Mouse (Mus musculus) MEL (cell line): ENCODE data around the gene Vwa8. TPM values are rescaled to one million over a fixed set of nuclear protein-coding genes. Genes with fewer than 3 reads are reported as not detected.

Experiments used
- DNase-seq: peaks from one replicate; pipeline ENCODE4 v3.0.0; 2011; ENCODE audit warnings: low read depth, low spot score
- H3K27ac ChIP-seq: 2 replicates; pipeline ENCODE4 v1.5.1; 2012; ENCODE audit warnings: low read depth, mild to moderate bottlenecking, control low read depth, low read length, moderate library complexity; ENCODE audit not compliant: control insufficient read depth
- H3K27me3 ChIP-seq, 2 experiments: fragments of 150-350 bp in 1 of 2; sonication (generic) in 1 of 2; 2 replicates each; pipeline ENCODE4 v1.6.1; 2012; ENCODE audit warnings: low read length in 2 of 2, mild to moderate bottlenecking in 2 of 2, improper control_type of control experiment in 1 of 2, moderate library complexity in 1 of 2; ENCODE audit not compliant: insufficient read depth in 2 of 2, control insufficient read depth in 1 of 2
- H3K36me3 ChIP-seq, 2 experiments: 2 replicates each; pipeline ENCODE4 v1.6.1; 2012 to 2014; ENCODE audit warnings: low read length in 2 of 2, improper control_type of control experiment in 1 of 2, inconsistent platforms in 1 of 2, mild to moderate bottlenecking in 1 of 2; ENCODE audit not compliant: insufficient read depth in 2 of 2, control insufficient read depth in 1 of 2
- H3K4me1 ChIP-seq, 2 experiments: fragments of 150-350 bp in 1 of 2; sonication (generic) in 1 of 2; 2 replicates each; pipeline ENCODE4 v1.6.1; 2012; ENCODE audit warnings: low read length in 2 of 2, improper control_type of control experiment in 1 of 2, mild to moderate bottlenecking in 1 of 2; ENCODE audit not compliant: insufficient read depth in 2 of 2, control insufficient read depth in 1 of 2
- H3K4me3 ChIP-seq, 2 experiments: fragments of 150-350 bp in 1 of 2; sonication (generic) in 1 of 2; 2 replicates each; pipeline ENCODE4 v1.5.1; 2012; ENCODE audit warnings: low read depth in 2 of 2, low read length in 2 of 2, mild to moderate bottlenecking in 2 of 2, moderate library complexity in 2 of 2, control low read depth in 1 of 2, improper control_type of control experiment in 1 of 2; ENCODE audit not compliant: control insufficient read depth in 1 of 2, insufficient read depth in 1 of 2
- H3K79me2 ChIP-seq: 2 replicates; pipeline ENCODE4 v1.6.1; 2012; ENCODE audit warnings: mild to moderate bottlenecking, low read length, moderate library complexity; ENCODE audit not compliant: control insufficient read depth, poor library complexity, insufficient read depth
- H3K9ac ChIP-seq: 2 replicates; pipeline ENCODE4 v1.6.1; 2012; ENCODE audit warnings: low read depth, mild to moderate bottlenecking, control low read depth, low read length, moderate library complexity; ENCODE audit not compliant: control insufficient read depth, poor library complexity, severe bottlenecking
- H3K9me3 ChIP-seq: fragments of 150-350 bp; sonication (generic); replicated peaks from 2 replicates; pipeline ENCODE4 v1.6.1; 2012; ENCODE audit warnings: mild to moderate bottlenecking, low read length, improper control_type of control experiment, moderate library complexity; ENCODE audit not compliant: insufficient read depth
- BHLHE40 ChIP-seq: IDR thresholded peaks from 2 replicates; pipeline ENCODE4 v1.6.1; 2012; ENCODE audit warnings: low read depth, mild to moderate bottlenecking, inconsistent platforms, low read length, improper control_type of control experiment, borderline replicate concordance
- E2F4 ChIP-seq: IDR thresholded peaks from 2 replicates; pipeline ENCODE4 v1.6.1; 2011; ENCODE audit warnings: low read depth, low read length, improper control_type of control experiment, borderline replicate concordance
- ELF1 ChIP-seq: IDR thresholded peaks from 2 replicates; pipeline ENCODE4 v1.6.1; 2014; ENCODE audit warnings: low read depth, mild to moderate bottlenecking, inconsistent platforms, low read length, improper control_type of control experiment, moderate library complexity
- GABPA ChIP-seq: IDR thresholded peaks from 2 replicates; pipeline ENCODE4 v1.6.1; 2012; ENCODE audit warnings: low read depth, mild to moderate bottlenecking, inconsistent platforms, low read length, improper control_type of control experiment, moderate library complexity
- GATA1 ChIP-seq: IDR thresholded peaks from 2 replicates; pipeline ENCODE4 v1.6.1; 2011; ENCODE audit warnings: low read depth, low read length, improper control_type of control experiment
- HCFC1 ChIP-seq: IDR thresholded peaks from 2 replicates; pipeline ENCODE4 v1.6.1; 2012; ENCODE audit warnings: low read depth, mild to moderate bottlenecking, inconsistent platforms, low read length, improper control_type of control experiment, moderate library complexity
- JUND ChIP-seq: IDR thresholded peaks from 2 replicates; pipeline ENCODE4 v1.6.1; 2011; ENCODE audit warnings: low read depth, mild to moderate bottlenecking, improper control_type of control experiment, low read length
- KAT2A ChIP-seq: conservative IDR thresholded peaks from 2 replicates; pipeline ENCODE4 v1.6.1; 2012; ENCODE audit warnings: low read depth, low read length, improper control_type of control experiment, inconsistent platforms
- MAFK ChIP-seq: IDR thresholded peaks from 2 replicates; pipeline ENCODE4 v1.6.1; 2011; ENCODE audit warnings: low read depth, mild to moderate bottlenecking, low read length, improper control_type of control experiment, borderline replicate concordance
- MAX ChIP-seq: IDR thresholded peaks from 2 replicates; pipeline ENCODE4 v1.6.1; 2011; ENCODE audit warnings: low read length, improper control_type of control experiment
- MAZ ChIP-seq: IDR thresholded peaks from 2 replicates; pipeline ENCODE4 v1.6.1; 2012; ENCODE audit warnings: low read depth, mild to moderate bottlenecking, inconsistent platforms, low read length, improper control_type of control experiment
- MEF2A ChIP-seq: IDR thresholded peaks from 2 replicates; pipeline ENCODE4 v1.6.1; 2014; ENCODE audit warnings: low read depth, mild to moderate bottlenecking, inconsistent platforms, low read length, improper control_type of control experiment; ENCODE audit not compliant: poor library complexity, insufficient replicate concordance, severe bottlenecking; ENCODE audit errors: extremely low read depth
- MXI1 ChIP-seq: IDR thresholded peaks from 2 replicates; pipeline ENCODE4 v1.6.1; 2011; ENCODE audit warnings: mild to moderate bottlenecking, low read depth, low read length, improper control_type of control experiment
- MYB ChIP-seq: IDR thresholded peaks from 2 replicates; pipeline ENCODE4 v1.6.1; 2011; ENCODE audit warnings: mild to moderate bottlenecking, low read depth, low read length, improper control_type of control experiment
- NELFE ChIP-seq: IDR thresholded peaks from 2 replicates; pipeline ENCODE4 v1.6.1; 2011; ENCODE audit warnings: low read depth, low read length, improper control_type of control experiment
- POLR2AphosphoS2 ChIP-seq: IDR thresholded peaks from 2 replicates; pipeline ENCODE4 v1.6.1; 2011; ENCODE audit warnings: low read length, improper control_type of control experiment
- SMC3 ChIP-seq: IDR thresholded peaks from 2 replicates; pipeline ENCODE4 v1.6.1; 2011; ENCODE audit warnings: low read depth, low read length, improper control_type of control experiment
- TBP ChIP-seq: IDR thresholded peaks from 2 replicates; pipeline ENCODE4 v1.8.0; 2011; ENCODE audit warnings: low read depth, low read length, improper control_type of control experiment
- TCF12 ChIP-seq: IDR thresholded peaks from 2 replicates; pipeline ENCODE4 v1.6.1; 2014; ENCODE audit warnings: low read depth, mild to moderate bottlenecking, inconsistent platforms, low read length, improper control_type of control experiment, moderate library complexity
- USF1 ChIP-seq: IDR thresholded peaks from 2 replicates; pipeline ENCODE4 v1.6.1; 2014; ENCODE audit warnings: low read depth, mild to moderate bottlenecking, inconsistent platforms, low read length, improper control_type of control experiment, moderate library complexity
- USF2 ChIP-seq, 2 experiments: IDR thresholded peaks; 2 replicates each; pipeline ENCODE4 v1.6.1; 2011 to 2012; ENCODE audit warnings: improper control_type of control experiment in 2 of 2, low read length in 2 of 2, borderline replicate concordance in 1 of 2, inconsistent platforms in 1 of 2, low read depth in 1 of 2, mild to moderate bottlenecking in 1 of 2; ENCODE audit not compliant: insufficient read depth in 1 of 2
- ZC3H11A ChIP-seq: IDR thresholded peaks from 2 replicates; pipeline ENCODE4 v1.6.1; 2012; ENCODE audit warnings: low read depth, mild to moderate bottlenecking, inconsistent platforms, low read length, improper control_type of control experiment
- ZMIZ1 ChIP-seq: IDR thresholded peaks from 2 replicates; pipeline ENCODE4 v1.6.1; 2012; ENCODE audit warnings: low read depth, mild to moderate bottlenecking, inconsistent platforms, low read length, improper control_type of control experiment, moderate library complexity
- polyA plus RNA-seq, 2 experiments: library from polyadenylated mRNA; stranded (reverse) in 1 of 2; unstranded in 1 of 2; fragments of >175 nt in 1 of 2; fragments of >200 nt in 1 of 2; gene quantifications; 2 replicates each; pipeline versions ENCODE4 v1.2.1 to v1.2.4; 2012; ENCODE audit warnings: low replicate concordance in 2 of 2, low read depth in 1 of 2; ENCODE audit not compliant: insufficient read length in 2 of 2, insufficient read depth in 1 of 2, missing spikeins in 1 of 2
- total RNA-seq: library from RNA; depleted of rRNA; stranded (reverse); fragments of 300-350 nt; gene quantifications from 2 replicates; pipeline ENCODE4 v1.2.3, GENCODE M21; 2012

The Vwa8 gene
- total and polyA plus RNA-seq, 3 experiments: 12.4 to 19.6 TPM; not detected in 1

- DNase-seq: peak; percentile 5
- Histone ChIP-seq H3K4me1 (no peaks in the 10 kb centered on the region), H3K27me3 (no peaks in the 10 kb centered on the region), H3K9me3 (no peaks in the 10 kb centered on the region), H3K79me2 (no peaks in the 10 kb centered on the region), H3K9ac (no peak overlapping the region), H3K4me3 (no peak overlapping the region), H3K27ac (no peak overlapping the region), H3K36me3 (no peaks in the 10 kb centered on the region)
- TF ChIP-seq GATA1: no peak
- peak; percentile 39; the same call in 1 of the 2 replicates for TF ChIP-seq USF1
These were observed 331.4 kb downstream of the Vwa8 start for GRCm38 (mm10) chr14:79180078-79180730.

GRCm38 (mm10) chr14:79181748-79182147 lies 332.9 kb downstream of the Vwa8 start:
- no peaks in the 10 kb centered on the region for H3K9me3 ChIP-seq
- H3K9ac ChIP-seq: no peak overlapping the region
- no peaks in the 10 kb centered on the region for H3K36me3 ChIP-seq
- H3K4me3 ChIP-seq: no peak overlapping the region
- H3K79me2 ChIP-seq: no peaks in the 10 kb centered on the region
- H3K4me1 ChIP-seq: no peaks in the 10 kb centered on the region
- no peak for DNase-seq
- no peaks in the 10 kb centered on the region for H3K27me3 ChIP-seq
- H3K27ac ChIP-seq: no peak overlapping the region
- TF ChIP-seq ZC3H11A (no peak), E2F4 (no peak), ZMIZ1 (no peak), MYB (no peak), JUND (no peak), USF1 (no peak), POLR2AphosphoS2 (no peak), MEF2A (no peak), SMC3 (no peak), MXI1 (no peak), MAZ (no peak), TBP (no peak)

GRCm38 (mm10) chr14:79182801-79183200 lies 333.9 kb downstream of the Vwa8 start:
- TF ChIP-seq BHLHE40: no peak
- TF ChIP-seq TCF12: no peak
- no peak for TF ChIP-seq GABPA
- no peak for TF ChIP-seq HCFC1
- no peak for TF ChIP-seq MXI1
- TF ChIP-seq NELFE: no peak
- TF ChIP-seq MAFK: no peak
- TF ChIP-seq SMC3: no peak
- TF ChIP-seq MAX: no peak
- no peak for TF ChIP-seq USF2 (IDR thresholded peaks at IDR 0.05; ENCODE audit: borderline replicate concordance in 1 of 2, insufficient read depth in 1 of 2, low read depth in 1 of 2, low read length in 2 of 2)
- TF ChIP-seq KAT2A: no peak
- TF ChIP-seq ELF1: no peak
- DNase-seq: no peak
- no peak overlapping the region for H3K27ac ChIP-seq

More at GRCm38 (mm10) chr14:79182801-79183200, 333.9 kb downstream of the Vwa8 start:
- no peaks in the 10 kb centered on the region for H3K79me2 ChIP-seq
- no peaks in the 10 kb centered on the region for H3K9me3 ChIP-seq
- H3K4me3 ChIP-seq: no peak overlapping the region
- H3K27me3 ChIP-seq: no peaks in the 10 kb centered on the region
- no peaks in the 10 kb centered on the region for H3K4me1 ChIP-seq
- H3K36me3 ChIP-seq: no peaks in the 10 kb centered on the region
- no peak overlapping the region for H3K9ac ChIP-seq
